Mouse (Mus musculus) lung, postnatal 10 days (tissue): ENCODE data around the gene Ptger2.

ENCODE experiments used
- DNase-seq: peaks from one replicate; pipeline ENCODE4 v3.0.0; 2021

Gene Ptger2

DNA sequence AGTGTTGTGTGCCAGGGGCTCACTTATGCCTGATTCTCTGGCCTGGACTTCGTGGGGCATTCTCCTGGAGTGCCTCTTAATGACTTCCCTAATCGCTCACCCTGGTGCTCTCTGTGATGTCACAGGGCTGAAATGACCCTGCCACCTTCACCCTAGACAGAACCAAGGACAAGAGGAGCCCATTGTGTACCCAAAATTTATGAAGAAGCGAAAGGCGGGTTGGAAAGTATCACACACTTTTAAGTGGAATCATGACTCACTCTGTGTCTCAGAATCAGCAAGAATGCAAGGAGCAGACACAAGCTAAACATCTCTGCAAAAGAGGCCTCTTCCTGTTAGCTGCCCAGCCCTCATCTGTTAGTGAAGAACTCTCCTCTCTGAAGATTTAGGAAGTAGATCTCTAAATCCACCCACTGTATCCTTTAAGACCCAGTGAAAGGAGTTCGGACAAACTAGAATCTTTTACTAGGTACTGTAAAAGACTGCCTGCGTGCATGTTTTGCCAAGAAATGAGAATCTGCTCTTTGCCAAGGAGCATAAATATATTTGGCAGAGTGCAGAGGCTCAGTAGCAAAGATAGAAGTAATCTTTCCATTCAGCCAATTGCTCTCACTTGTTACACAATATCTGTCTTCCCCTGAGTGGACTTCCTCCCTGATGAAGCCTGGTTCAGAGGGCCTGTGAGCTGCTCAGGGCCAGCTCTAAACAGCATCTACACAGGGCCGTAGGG lies 61.9 kb downstream of the Ptger2 start:
- DNase-seq, result peak; percentile 53

DNA sequence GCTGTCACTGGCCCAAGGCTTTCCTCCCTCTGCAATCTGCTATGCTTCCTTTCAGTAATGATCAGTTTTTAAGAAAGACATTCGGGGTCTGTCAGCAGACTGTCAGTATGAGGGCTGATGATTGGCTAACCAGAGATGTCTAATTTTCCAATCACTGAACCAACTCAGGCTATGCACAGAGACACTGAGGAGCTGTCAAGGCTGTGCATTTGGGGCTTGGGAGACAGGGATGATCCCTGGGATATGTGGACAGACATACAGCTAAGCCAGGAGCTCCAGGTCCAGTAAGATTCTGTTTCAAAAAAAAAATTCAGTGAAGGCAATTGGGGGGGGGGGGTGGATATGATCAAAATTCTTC lies 62.4 kb downstream of the Ptger2 start:
- no peak for DNase-seq

DNA sequence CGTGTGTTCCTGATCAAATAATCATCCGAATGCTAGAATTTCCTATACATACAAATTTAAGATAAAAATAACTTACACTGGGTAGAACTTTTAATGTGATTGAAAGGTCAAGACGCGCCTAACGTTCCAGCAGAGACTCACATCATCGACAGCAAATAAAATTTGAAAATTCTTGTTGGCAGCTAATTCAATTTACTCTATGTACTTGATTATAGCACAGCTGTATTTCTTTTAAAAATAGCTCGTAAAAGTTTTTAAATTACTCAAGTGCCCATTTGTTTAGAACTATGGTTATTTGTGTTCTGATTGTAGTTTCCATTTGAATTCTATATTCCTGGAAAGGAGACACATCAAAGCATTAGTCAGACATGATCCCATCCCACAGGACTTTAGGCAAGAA lies 63.1 kb downstream of the Ptger2 start:
- no peak for DNase-seq
